Mouse (Mus musculus): ENCODE measurements around the gene Dgkg. TPM values are rescaled to one million over a fixed set of nuclear protein-coding genes. Genes with fewer than 3 reads are reported as not detected.

Dgkg gene
- polyA plus RNA-seq, 1 experiment from 2014 or later, result 1.4 TPM

GRCm38 (mm10) chr16:22426866-22427265 lies 230.2 kb downstream of the Dgkg start:
- Histone ChIP-seq H3K36me3 (ENCODE audit: control insufficient read depth, insufficient read depth, low read length) (peaks cover 17% of the 10 kb centered on the region), H3K27ac (replicated peaks; ENCODE audit: low read depth, low read length) (no peak overlapping the region), H3K4me2 (ENCODE audit: low read depth, low read length) (no peak overlapping the region), H3K27me3 (replicated peaks; ENCODE audit: control insufficient read depth, insufficient read depth, low read length) (no peaks in the 10 kb centered on the region), H3K9ac (ENCODE audit: low read depth, low read length) (no peak overlapping the region), H3K9me3 (ENCODE audit: control insufficient read depth, low read length) (no peaks in the 10 kb centered on the region), H3K4me1 (ENCODE audit: control insufficient read depth, insufficient read depth, low read length) (peaks cover 28% of the 10 kb centered on the region), H3K4me3 (ENCODE audit: low read depth, low read length) (no peak overlapping the region)
- no peak for DNase-seq (ENCODE audit: low spot score)
- no peak for ATAC-seq (ENCODE audit: low read depth)
- WGBS, result 68% methylated on average over 7 of the region's 7 CpGs

- 75% methylated on average over 5 of the region's 5 CpGs for WGBS
These were observed 234.8 kb downstream of the Dgkg start for GRCm38 (mm10) chr16:22422256-22422655.

More at GRCm38 (mm10) chr16:22422256-22422655, 234.8 kb downstream of the Dgkg start:
- Histone ChIP-seq H3K4me2 (ENCODE audit: low read depth, low read length) (no peak overlapping the region), H3K9me3 (ENCODE audit: control insufficient read depth, low read length) (no peaks in the 10 kb centered on the region), H3K27ac (replicated peaks; ENCODE audit: low read depth, low read length) (no peak overlapping the region), H3K36me3 (ENCODE audit: control insufficient read depth, insufficient read depth, low read length) (peaks cover 15% of the 10 kb centered on the region), H3K9ac (ENCODE audit: low read depth, low read length) (no peak overlapping the region), H3K4me3 (ENCODE audit: low read depth, low read length) (no peak overlapping the region), H3K4me1 (ENCODE audit: control insufficient read depth, insufficient read depth, low read length) (no peaks in the 10 kb centered on the region), H3K27me3 (replicated peaks; ENCODE audit: control insufficient read depth, insufficient read depth, low read length) (no peaks in the 10 kb centered on the region)
- ATAC-seq (ENCODE audit: low read depth) (no peak), DNase-seq (ENCODE audit: low spot score) (no peak)

Small RNA genes within 50 kb of the gene (microRNA-seq; reads per million reads assigned to microRNA genes)
- gene Mir6362 (ENCODE audit: borderline number of aligned reads), result not detected
- gene Mir8095 (ENCODE audit: borderline number of aligned reads), result not detected

Other genes starting within 250 kb of the Dgkg start
- 37.5 and 43.4 TPM in 2 replicates for gene Etv5, start 217.5 kb downstream of the Dgkg start, polyA plus RNA-seq (2014; fragmentation: Nextera tagmentation; extraction: Ambion mirVana)
- gene Crygs, start 154.4 kb upstream of the Dgkg start, polyA plus RNA-seq (2014; fragmentation: Nextera tagmentation; extraction: Ambion mirVana), result not detected in 2 replicates
- 26.8 and 28.0 TPM in 2 replicates for gene Tbccd1, start 200.4 kb upstream of the Dgkg start, polyA plus RNA-seq (2014; fragmentation: Nextera tagmentation; extraction: Ambion mirVana)
- 100 and 108 TPM in 2 replicates for gene Dnajb11, start 200.6 kb upstream of the Dgkg start, polyA plus RNA-seq (2014; fragmentation: Nextera tagmentation; extraction: Ambion mirVana)
- 0.16 TPM in 1 of 2 replicates, not detected in the other for gene Ahsg, start 234.1 kb upstream of the Dgkg start, polyA plus RNA-seq (2014; fragmentation: Nextera tagmentation; extraction: Ambion mirVana)

Data from embryonic facial prominence, embryonic 14.5 days (tissue).